Mouse (Mus musculus): Measurements from ENCODE around the gene Midn. TPM values are rescaled to one million over a fixed set of nuclear protein-coding genes. Genes with fewer than 3 reads are reported as not detected.

The Midn gene
- total and polyA plus RNA-seq, 3 experiments, result 8.1 to 26.7 TPM; not detected in 1

- peaks cover 30% of the 10 kb centered on the region for H3K79me2 ChIP-seq (ENCODE audit: control insufficient read depth, insufficient read depth, low read length, poor library complexity)
- H3K9ac ChIP-seq (ENCODE audit: control insufficient read depth, low read depth, low read length, poor library complexity, severe bottlenecking), result no peak overlapping the region
- H3K4me1 ChIP-seq (ENCODE audit: control insufficient read depth in 1 of 2, insufficient read depth in 2 of 2, low read length in 2 of 2), result peaks cover 6 to 36% of the 10 kb centered on the region in 2 experiments; a peak in 3 of 4 replicates
- no peak overlapping the region for H3K4me3 ChIP-seq (ENCODE audit: control insufficient read depth in 1 of 2, insufficient read depth in 1 of 2, low read depth in 2 of 2, low read length in 2 of 2)
- H3K27ac ChIP-seq (ENCODE audit: control insufficient read depth, low read depth, low read length), result no peak overlapping the region
- H3K9me3 ChIP-seq (replicated peaks; ENCODE audit: insufficient read depth, low read length), result no peaks in the 10 kb centered on the region
- no peak for DNase-seq (ENCODE audit: low read depth, low spot score)
- no peaks in the 10 kb centered on the region for H3K27me3 ChIP-seq (ENCODE audit: control insufficient read depth in 1 of 2, insufficient read depth in 2 of 2, low read length in 2 of 2)
- peaks cover 0 to 25% of the 10 kb centered on the region in 2 experiments; a peak in 2 of 4 replicates for H3K36me3 ChIP-seq (ENCODE audit: control insufficient read depth in 1 of 2, insufficient read depth in 2 of 2, low read length in 2 of 2)
- TF ChIP-seq TBP (IDR thresholded peaks at IDR 0.05; ENCODE audit: low read depth, low read length), result no peak
- TF ChIP-seq ZNF384 (IDR thresholded peaks at IDR 0.05; ENCODE audit: low read depth, low read length), result no peak
- TF ChIP-seq MAX (IDR thresholded peaks at IDR 0.05; ENCODE audit: low read length), result no peak
- TF ChIP-seq RCOR1 (IDR thresholded peaks at IDR 0.05; ENCODE audit: low read depth, low read length), result no peak
- no peak for TF ChIP-seq USF1 (IDR thresholded peaks at IDR 0.05; ENCODE audit: low read depth, low read length)
These were observed 6.3 kb downstream of the Midn start for GRCm38 (mm10) chr10:80154384-80154783.

- H3K27ac ChIP-seq (ENCODE audit: control insufficient read depth, low read depth, low read length), result peak overlapping the region; percentile 60; the same call in 1 of the 2 replicates
- H3K27me3 ChIP-seq (ENCODE audit: control insufficient read depth in 1 of 2, insufficient read depth in 2 of 2, low read length in 2 of 2), result no peaks in the 10 kb centered on the region
- H3K9ac ChIP-seq (ENCODE audit: control insufficient read depth, low read depth, low read length, poor library complexity, severe bottlenecking), result no peak overlapping the region
- H3K4me3 ChIP-seq (ENCODE audit: control insufficient read depth in 1 of 2, insufficient read depth in 1 of 2, low read depth in 2 of 2, low read length in 2 of 2), result no peak overlapping the region
- H3K36me3 ChIP-seq (ENCODE audit: control insufficient read depth in 1 of 2, insufficient read depth in 2 of 2, low read length in 2 of 2), result peaks cover 0 to 25% of the 10 kb centered on the region in 2 experiments; a peak in 2 of 4 replicates
- H3K4me1 ChIP-seq (ENCODE audit: control insufficient read depth in 1 of 2, insufficient read depth in 2 of 2, low read length in 2 of 2), result peaks cover 6 to 36% of the 10 kb centered on the region in 2 experiments; a peak in 3 of 4 replicates
- TF ChIP-seq CHD1 (IDR thresholded peaks at IDR 0.05; ENCODE audit: low read depth, low read length) (no peak), NELFE (IDR thresholded peaks at IDR 0.05; ENCODE audit: low read depth, low read length) (no peak), JUND (IDR thresholded peaks at IDR 0.05; ENCODE audit: low read depth, low read length) (no peak), USF1 (IDR thresholded peaks at IDR 0.05; ENCODE audit: low read depth, low read length) (no peak), KAT2A (conservative IDR thresholded peaks at IDR 0.05; ENCODE audit: low read depth, low read length) (no peak), E2F4 (IDR thresholded peaks at IDR 0.05; ENCODE audit: borderline replicate concordance, low read depth, low read length) (no peak), MYB (IDR thresholded peaks at IDR 0.05; ENCODE audit: low read depth, low read length) (no peak), RCOR1 (IDR thresholded peaks at IDR 0.05; ENCODE audit: low read depth, low read length) (no peak), EP300 (IDR thresholded peaks at IDR 0.05; ENCODE audit: low read depth in 1 of 2, low read length in 2 of 2) (no peak), MAX (IDR thresholded peaks at IDR 0.05; ENCODE audit: low read length) (no peak), TAL1 (IDR thresholded peaks at IDR 0.05; ENCODE audit: low read length) (no peak), TCF12 (IDR thresholded peaks at IDR 0.05; ENCODE audit: low read depth, low read length) (no peak), MYC (IDR thresholded peaks at IDR 0.05; ENCODE audit: low read depth, low read length) (no peak)
- H3K79me2 ChIP-seq (ENCODE audit: control insufficient read depth, insufficient read depth, low read length, poor library complexity), result peaks cover 23% of the 10 kb centered on the region
- no peaks in the 10 kb centered on the region for H3K9me3 ChIP-seq (replicated peaks; ENCODE audit: insufficient read depth, low read length)
- no peak for DNase-seq (ENCODE audit: low read depth, low spot score)
These were observed 7.2 kb downstream of the Midn start for GRCm38 (mm10) chr10:80155277-80155676.

Measured in MEL (cell line).